Mouse (Mus musculus): ENCODE results near the gene Ttll12.

DNA sequence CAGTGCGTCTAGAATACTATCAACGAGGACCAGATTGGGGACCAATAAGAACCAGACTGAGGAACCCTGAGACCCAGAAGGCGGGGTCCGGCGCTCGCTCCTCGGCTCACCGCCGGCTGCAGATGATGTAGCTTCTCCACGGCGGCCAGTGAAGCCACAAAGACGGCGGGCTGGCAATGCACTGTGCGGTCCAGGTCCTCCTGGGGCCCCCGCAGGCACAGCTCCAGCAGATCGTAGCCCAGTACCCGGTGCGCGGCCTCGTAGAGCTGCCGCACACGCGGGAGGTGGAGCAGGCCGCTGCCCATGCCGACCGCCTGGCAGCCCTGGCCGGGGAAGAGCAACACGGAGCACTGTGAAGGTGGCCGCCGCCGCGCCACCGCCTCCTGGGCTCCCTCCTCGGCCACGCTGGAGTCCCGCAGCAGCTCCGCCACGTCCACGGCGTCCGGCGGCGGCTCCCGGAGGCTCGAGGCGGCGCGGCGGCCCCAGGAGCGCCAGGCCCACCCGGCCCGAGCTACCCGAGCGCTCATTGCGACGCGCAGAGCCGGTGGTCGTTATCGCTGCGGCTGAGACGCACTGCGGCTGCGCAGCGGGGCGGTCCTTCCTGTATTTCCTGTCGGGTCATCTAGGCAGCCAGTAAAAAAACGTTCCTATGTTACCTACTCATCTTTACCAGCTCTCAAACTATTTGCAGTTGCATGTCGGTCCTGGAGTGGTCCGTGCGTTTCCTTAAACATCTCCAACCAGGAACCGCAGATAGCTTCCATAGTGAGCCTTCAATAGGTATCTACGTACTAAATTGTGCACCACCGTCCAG, 39.6 kb downstream of the Ttll12 start:
- TF ChIP-seq CTCF (IDR thresholded peaks at IDR 0.05; ENCODE audit: low read depth) = no peak
- TF ChIP-seq EP300 (IDR thresholded peaks at IDR 0.05; ENCODE audit: low read depth) = no peak
